Mouse (Mus musculus): ENCODE results near the gene Zdhhc7. TPM values are rescaled to one million over a fixed set of nuclear protein-coding genes. Genes with fewer than 3 reads are reported as not detected.
A peak's percentile ranks its signal among the peaks of the same experiment; 100 is the strongest.

Gene Zdhhc7
- polyA plus RNA-seq, 1 experiment from 2014 or later = 23.4 TPM

DNA sequence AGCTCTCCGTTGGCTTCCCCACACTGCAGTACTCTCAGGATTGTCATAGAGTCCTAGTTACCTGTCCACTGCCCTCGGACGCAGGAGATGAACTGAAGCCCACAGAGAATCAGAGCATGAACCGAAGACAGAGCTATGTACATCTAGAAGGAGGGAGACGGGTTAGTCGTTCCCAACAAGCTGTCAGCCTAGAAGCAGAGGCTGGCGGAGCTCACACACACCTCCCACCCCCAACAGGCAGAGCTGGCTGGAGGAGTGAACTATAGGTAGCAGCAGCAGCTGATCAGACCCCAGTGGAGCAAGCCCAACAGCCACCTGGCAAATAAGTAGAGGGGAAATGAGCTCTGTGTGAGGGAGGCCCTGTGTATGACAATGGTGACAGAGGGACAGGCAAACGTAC is 16.5 kb downstream of the Zdhhc7 start:
- H3K27ac ChIP-seq = no peak overlapping the region
- no peaks in the 10 kb centered on the region for H3K27me3 ChIP-seq
- H3K36me3 ChIP-seq (ENCODE audit: poor library complexity, severe bottlenecking) = peaks cover 87% of the 10 kb centered on the region
- H3K9ac ChIP-seq = no peak overlapping the region
- no peak overlapping the region for H3K4me2 ChIP-seq
- H3K4me1 ChIP-seq = no peaks in the 10 kb centered on the region
- H3K9me3 ChIP-seq (replicated peaks) = no peaks in the 10 kb centered on the region
- H3K4me3 ChIP-seq = no peak overlapping the region
- no peak for ATAC-seq
- 89% methylated on average over 8 of the region's 8 CpGs for WGBS

DNA sequence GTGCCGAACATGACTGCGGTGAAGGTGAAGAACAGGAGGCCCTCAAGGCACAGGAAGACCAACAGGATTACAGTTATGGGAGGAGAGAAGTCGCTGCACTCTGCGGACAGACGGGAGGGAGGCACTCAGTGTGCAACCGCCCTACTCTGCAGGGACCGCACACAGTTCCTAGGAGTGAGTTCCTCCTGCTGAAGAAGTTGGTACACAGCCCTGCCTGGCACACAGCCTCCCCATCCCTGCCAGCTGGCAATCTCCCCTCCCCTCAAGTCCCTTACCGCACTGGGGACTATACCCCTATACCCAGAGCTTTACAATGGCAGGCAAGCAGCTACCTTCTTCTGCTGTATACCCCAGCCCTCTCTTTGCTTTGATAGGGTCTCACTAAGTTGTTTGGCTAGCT is 18.0 kb downstream of the Zdhhc7 start:
- no peak overlapping the region for H3K9ac ChIP-seq
- no peak overlapping the region for H3K4me2 ChIP-seq
- H3K27me3 ChIP-seq = no peaks in the 10 kb centered on the region
- 0 out of 2 replicates have a peak, but pooled peaks have one; percentile 27 for ATAC-seq
- H3K36me3 ChIP-seq (ENCODE audit: poor library complexity, severe bottlenecking) = peaks cover 80% of the 10 kb centered on the region
- 88% methylated on average over 8 of the region's 8 CpGs for WGBS
- H3K27ac ChIP-seq = no peak overlapping the region
- H3K9me3 ChIP-seq (replicated peaks) = no peaks in the 10 kb centered on the region
- no peaks in the 10 kb centered on the region for H3K4me1 ChIP-seq
- H3K4me3 ChIP-seq = no peak overlapping the region

DNA sequence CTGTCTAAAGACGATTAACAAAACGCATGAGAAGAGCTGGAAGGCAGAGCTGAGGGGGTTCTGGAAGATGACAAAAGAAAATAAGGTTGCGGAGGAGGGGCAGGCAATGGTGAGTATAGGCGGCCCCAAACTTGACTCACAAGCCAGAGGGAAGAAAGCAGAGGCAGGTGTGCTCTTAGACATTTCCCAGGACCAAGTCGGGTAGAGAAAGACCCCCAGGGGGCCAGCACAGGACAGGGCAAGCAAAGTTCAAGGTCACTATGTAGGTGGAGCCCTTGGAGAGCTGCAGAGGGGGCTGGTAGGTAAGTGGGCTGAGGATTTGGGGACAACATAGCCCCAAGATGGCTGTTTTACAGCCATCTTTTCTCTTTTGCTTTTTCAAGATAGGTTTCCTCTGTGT is 21.9 kb downstream of the Zdhhc7 start:
- Histone ChIP-seq H3K9ac (no peak overlapping the region), H3K4me3 (no peak overlapping the region), H3K36me3 (ENCODE audit: poor library complexity, severe bottlenecking) (peaks cover 43% of the 10 kb centered on the region), H3K4me2 (no peak overlapping the region), H3K27ac (no peak overlapping the region), H3K9me3 (replicated peaks) (no peaks in the 10 kb centered on the region), H3K27me3 (no peaks in the 10 kb centered on the region), H3K4me1 (no peaks in the 10 kb centered on the region)
- WGBS = 61% methylated on average over 5 of the region's 5 CpGs
- ATAC-seq = no peak

DNA sequence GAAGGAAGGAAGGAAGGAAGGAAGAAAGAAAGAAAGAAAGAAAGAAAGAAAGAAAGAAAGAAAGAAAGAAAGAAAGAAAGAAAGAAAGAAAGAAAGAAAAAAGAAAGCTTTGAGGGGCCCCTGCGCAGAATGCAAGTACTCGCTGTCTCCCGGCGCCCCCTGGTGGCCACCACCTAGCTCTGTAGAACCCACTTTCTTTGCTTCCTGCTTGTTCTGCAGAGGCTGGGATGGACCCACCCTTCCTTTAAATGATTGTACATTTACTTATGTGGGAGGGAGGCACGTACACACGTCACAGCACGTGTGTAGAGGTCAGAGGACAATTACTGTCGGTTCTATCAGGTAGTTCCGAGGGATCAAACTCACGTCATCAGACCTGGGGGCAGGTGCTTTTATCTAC is 23.2 kb downstream of the Zdhhc7 start:
- 13% methylated on average over 10 of the region's 10 CpGs for WGBS
- Histone ChIP-seq H3K9me3 (replicated peaks) (no peaks in the 10 kb centered on the region), H3K9ac (no peak overlapping the region), H3K4me2 (no peak overlapping the region), H3K4me3 (no peak overlapping the region), H3K36me3 (ENCODE audit: poor library complexity, severe bottlenecking) (peaks cover 34% of the 10 kb centered on the region), H3K4me1 (no peaks in the 10 kb centered on the region), H3K27me3 (no peaks in the 10 kb centered on the region), H3K27ac (no peak overlapping the region)
- ATAC-seq = peak; percentile 68

DNA sequence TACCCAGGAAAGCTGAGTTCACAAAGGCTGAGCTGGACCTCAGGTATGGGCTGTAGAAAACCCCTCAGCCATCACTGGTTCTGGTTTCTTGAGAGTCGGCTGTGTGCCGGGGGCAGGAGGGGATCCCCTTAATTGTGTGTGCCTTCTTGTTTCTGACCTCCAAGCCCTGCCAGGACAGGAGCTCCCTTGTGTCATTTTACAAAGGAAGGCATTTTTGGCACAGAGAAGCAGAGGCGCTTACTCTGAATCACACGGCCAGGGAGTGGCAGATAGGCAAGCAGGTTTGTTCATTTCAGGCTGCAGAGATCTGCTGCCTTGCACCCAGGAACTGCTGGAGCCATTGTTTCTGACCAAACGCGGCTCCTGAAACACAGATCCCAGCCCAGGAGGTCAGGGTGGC is 25.9 kb downstream of the Zdhhc7 start:
- Histone ChIP-seq H3K9me3 (replicated peaks) (no peaks in the 10 kb centered on the region), H3K36me3 (ENCODE audit: poor library complexity, severe bottlenecking) (peaks cover 7% of the 10 kb centered on the region; the same call in 1 of the 2 replicates), H3K4me1 (no peaks in the 10 kb centered on the region), H3K4me2 (no peak overlapping the region), H3K27ac (no peak overlapping the region), H3K27me3 (no peaks in the 10 kb centered on the region), H3K9ac (no peak overlapping the region), H3K4me3 (no peak overlapping the region)
- ATAC-seq = no peak
- WGBS = 34% methylated on average over 6 of the region's 6 CpGs

DNA sequence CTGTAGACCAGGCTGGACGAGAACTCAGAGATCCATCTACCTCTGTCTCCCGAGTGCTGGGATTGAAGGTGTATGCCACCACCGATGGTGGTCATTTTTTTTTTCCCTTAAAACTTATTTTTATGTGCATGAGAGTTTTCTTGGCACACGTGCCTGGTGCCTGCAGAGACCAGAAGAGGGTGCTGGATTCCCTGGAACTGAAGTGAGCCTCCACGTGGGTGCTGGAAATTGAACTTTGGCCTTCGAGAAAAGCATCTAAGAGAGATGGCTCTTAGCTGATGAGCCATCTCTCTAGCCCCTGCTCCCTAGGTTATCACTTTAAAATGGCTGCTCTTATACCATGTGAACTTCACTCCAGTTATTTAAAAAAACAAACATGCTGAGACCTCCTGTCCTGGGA is 26.8 kb downstream of the Zdhhc7 start:
- Histone ChIP-seq H3K27me3 (no peaks in the 10 kb centered on the region), H3K4me1 (no peaks in the 10 kb centered on the region), H3K4me2 (no peak overlapping the region), H3K4me3 (no peak overlapping the region), H3K9ac (no peak overlapping the region), H3K27ac (no peak overlapping the region), H3K9me3 (replicated peaks) (no peaks in the 10 kb centered on the region), H3K36me3 (ENCODE audit: poor library complexity, severe bottlenecking) (no peaks in the 10 kb centered on the region)
- ATAC-seq = no peak
- 78% methylated on average over 6 of the region's 6 CpGs for WGBS

DNA sequence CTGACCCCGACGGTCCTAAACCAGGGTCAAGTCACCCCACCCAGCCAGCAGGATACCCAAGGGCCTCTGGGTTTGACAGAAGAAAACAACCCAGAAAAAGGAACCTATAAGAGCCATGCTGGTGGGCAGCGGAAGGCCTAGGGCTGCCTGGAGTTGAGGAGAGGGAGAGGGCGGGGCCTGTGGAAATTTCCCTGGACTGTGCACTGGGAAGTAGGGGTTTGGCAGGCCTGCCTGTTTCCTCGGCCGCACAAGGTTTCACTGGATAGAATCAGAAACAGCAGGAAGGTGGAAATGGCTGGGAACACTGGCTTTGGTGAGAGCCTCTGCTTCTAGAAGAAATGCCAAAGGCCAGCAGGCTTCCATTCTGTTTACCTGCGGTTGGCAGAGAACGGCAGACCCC is 28.5 kb downstream of the Zdhhc7 start:
- Histone ChIP-seq H3K27me3 (no peaks in the 10 kb centered on the region), H3K4me3 (no peak overlapping the region), H3K27ac (no peak overlapping the region), H3K4me1 (no peaks in the 10 kb centered on the region), H3K9ac (no peak overlapping the region), H3K9me3 (replicated peaks) (no peaks in the 10 kb centered on the region), H3K4me2 (no peak overlapping the region), H3K36me3 (ENCODE audit: poor library complexity, severe bottlenecking) (no peaks in the 10 kb centered on the region)
- 87% methylated on average over 8 of the region's 8 CpGs for WGBS
- no peak for ATAC-seq

DNA sequence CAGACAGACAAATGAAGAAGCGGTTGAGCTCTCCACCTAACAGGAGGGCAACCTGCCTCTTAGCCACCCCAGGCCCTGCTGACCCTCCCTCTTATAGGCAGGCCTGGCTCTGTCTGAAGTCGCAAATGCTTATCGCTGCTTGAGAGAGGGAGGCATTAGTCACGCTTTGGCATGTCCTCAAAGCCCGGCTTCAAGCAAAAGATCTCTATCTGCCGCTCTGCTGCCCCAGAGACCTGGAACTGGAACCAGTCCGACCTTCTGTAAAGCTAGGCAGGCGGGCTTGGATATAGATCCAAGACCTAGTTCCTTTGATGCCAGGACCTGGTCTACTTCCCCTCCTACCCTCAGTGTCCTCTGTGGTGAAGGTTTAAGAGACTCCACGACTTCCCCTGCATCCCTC is 29.0 kb downstream of the Zdhhc7 start:
- WGBS = 79% methylated on average over 9 of the region's 9 CpGs
- ATAC-seq = no peak
- Histone ChIP-seq H3K9me3 (replicated peaks) (no peaks in the 10 kb centered on the region), H3K27me3 (no peaks in the 10 kb centered on the region), H3K4me3 (no peak overlapping the region), H3K4me2 (no peak overlapping the region), H3K4me1 (no peaks in the 10 kb centered on the region), H3K9ac (no peak overlapping the region), H3K27ac (no peak overlapping the region), H3K36me3 (ENCODE audit: poor library complexity, severe bottlenecking) (no peaks in the 10 kb centered on the region)

DNA sequence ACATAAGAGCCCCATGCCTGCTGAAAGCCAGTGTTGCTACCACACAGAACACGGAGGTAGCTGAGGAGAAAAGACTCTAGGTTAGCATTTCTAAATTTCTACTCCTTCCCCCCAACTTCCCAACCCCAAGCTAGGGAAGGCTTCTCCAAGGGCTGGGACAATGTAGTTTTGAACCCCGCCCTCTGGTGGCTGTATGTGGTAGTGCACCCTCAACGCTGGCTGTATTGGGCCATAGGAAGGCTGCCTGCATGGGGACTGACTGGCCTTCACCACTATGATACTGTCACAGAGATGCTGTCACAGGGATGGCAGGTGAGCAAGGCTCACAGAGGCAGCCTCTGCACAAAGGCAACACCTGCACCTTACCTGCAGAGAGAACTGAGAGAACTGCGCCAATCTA is 29.6 kb downstream of the Zdhhc7 start:
- 25% methylated on average over 4 of the region's 4 CpGs for WGBS
- Histone ChIP-seq H3K4me3 (no peak overlapping the region), H3K36me3 (ENCODE audit: poor library complexity, severe bottlenecking) (no peaks in the 10 kb centered on the region), H3K9me3 (replicated peaks) (no peaks in the 10 kb centered on the region), H3K4me1 (no peaks in the 10 kb centered on the region), H3K4me2 (no peak overlapping the region), H3K27ac (no peak overlapping the region), H3K9ac (no peak overlapping the region), H3K27me3 (no peaks in the 10 kb centered on the region)
- peak; percentile 75 for ATAC-seq

DNA sequence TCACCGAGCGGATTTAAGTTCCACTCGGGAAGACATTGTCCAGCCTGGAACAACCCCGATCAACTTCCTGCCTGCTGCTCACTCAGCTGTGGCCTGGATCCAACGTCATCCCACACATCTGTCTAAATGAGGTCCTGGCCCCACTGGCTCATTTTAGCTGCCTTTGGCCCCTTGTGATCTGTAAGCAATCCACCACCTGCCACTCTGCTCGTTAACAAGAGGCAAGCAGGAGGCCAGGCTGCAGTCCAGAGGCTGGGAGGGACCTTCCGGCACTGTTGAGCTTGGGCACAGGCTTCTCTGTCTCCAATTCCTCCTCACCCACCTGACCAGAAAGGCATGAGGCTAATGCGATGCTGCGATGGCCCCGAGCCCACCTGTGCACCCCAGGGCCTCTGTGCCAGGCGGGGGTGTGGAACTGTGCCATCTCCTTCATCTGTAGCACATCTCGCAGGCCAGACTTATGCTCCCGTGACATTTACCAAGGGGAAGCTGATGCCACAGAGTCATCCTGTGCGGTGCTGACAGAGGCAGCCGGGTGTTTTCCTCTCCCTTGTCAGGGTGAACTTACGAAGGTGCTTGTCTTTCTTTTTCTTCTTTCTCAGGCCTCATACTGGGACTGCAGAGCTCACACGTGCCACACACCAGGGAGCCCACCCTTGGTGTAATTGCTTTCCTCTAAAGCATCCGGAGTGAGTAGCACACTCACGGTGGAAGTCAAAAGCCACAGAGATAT is 33.2 kb downstream of the Zdhhc7 start:
- Histone ChIP-seq H3K4me1 (no peaks in the 10 kb centered on the region), H3K27ac (no peak overlapping the region), H3K36me3 (ENCODE audit: poor library complexity, severe bottlenecking) (no peaks in the 10 kb centered on the region), H3K9ac (no peak overlapping the region), H3K4me2 (no peak overlapping the region), H3K9me3 (replicated peaks) (no peaks in the 10 kb centered on the region), H3K27me3 (no peaks in the 10 kb centered on the region), H3K4me3 (no peak overlapping the region)
- WGBS = 61% methylated on average over 19 of the region's 19 CpGs
- ATAC-seq = no peak

DNA sequence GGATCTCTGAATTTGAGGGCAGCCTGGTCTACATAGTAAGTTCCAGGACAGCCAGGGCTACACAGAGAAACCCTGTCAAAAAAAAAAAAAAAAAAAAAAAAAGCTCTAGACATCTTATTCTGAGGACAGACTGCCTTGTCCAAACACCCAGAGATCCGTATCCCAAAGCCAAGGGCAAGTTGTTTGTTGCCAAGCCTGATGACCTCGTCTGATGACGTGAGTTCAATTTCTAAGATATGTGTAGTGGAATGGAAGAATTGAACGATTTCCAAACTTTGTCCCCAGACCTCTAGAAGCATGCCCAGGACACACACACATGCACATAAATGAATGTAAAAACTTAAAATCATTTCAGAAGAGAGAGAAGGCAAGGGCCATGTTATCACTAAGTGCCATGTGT is 35.1 kb downstream of the Zdhhc7 start:
- no peaks in the 10 kb centered on the region for H3K27me3 ChIP-seq
- ATAC-seq = no peak
- H3K4me3 ChIP-seq = no peak overlapping the region
- H3K4me2 ChIP-seq = no peak overlapping the region
- WGBS = 87% methylated on average over 4 of the region's 4 CpGs
- no peak overlapping the region for H3K9ac ChIP-seq
- no peaks in the 10 kb centered on the region for H3K36me3 ChIP-seq (ENCODE audit: poor library complexity, severe bottlenecking)
- H3K4me1 ChIP-seq = no peaks in the 10 kb centered on the region
- H3K27ac ChIP-seq = no peak overlapping the region
- H3K9me3 ChIP-seq (replicated peaks) = no peaks in the 10 kb centered on the region

DNA sequence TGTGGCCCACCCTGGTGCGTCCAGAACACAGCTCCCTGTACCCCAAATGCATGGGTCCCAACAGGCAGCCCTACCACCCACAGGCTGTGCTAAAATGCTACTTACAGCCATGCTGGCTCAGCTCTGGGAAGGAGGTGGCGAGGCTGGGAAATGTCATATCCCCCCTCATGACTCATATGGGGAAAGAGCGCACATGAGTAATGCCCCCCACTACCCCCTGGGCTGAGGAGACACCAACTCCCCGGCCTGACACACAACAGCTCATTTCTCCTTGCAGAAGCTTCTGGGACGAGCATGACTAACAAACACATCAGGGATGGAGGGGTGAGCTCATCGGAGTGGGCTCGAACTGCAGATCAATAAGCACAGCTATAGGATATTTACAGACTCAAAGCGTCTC is 35.7 kb downstream of the Zdhhc7 start:
- no peak overlapping the region for H3K4me2 ChIP-seq
- no peaks in the 10 kb centered on the region for H3K27me3 ChIP-seq
- H3K27ac ChIP-seq = no peak overlapping the region
- H3K9ac ChIP-seq = no peak overlapping the region
- ATAC-seq = no peak
- H3K4me3 ChIP-seq = no peak overlapping the region
- H3K9me3 ChIP-seq (replicated peaks) = no peaks in the 10 kb centered on the region
- H3K36me3 ChIP-seq (ENCODE audit: poor library complexity, severe bottlenecking) = no peaks in the 10 kb centered on the region
- no peaks in the 10 kb centered on the region for H3K4me1 ChIP-seq
- WGBS = 91% methylated on average over 8 of the region's 8 CpGs

DNA sequence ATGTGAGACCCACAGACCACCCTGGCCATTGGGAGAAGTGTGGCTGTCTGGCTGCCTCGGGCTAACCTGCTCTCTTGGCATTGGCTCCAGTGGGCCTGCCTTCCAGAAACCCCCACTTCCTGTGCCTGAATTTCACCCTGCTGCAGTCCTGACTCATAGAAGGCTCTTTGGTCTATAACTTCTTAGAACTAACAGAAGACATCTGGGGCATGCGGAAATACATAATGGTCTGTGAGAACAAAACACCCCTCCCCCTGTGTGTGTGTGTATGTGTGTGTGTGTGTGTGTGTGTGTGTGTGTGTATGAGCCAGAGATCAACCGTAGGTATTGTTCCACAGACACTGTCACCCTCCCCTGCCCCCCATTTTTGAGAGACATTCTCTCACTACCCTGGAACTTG is 38.0 kb downstream of the Zdhhc7 start:
- Histone ChIP-seq H3K9me3 (replicated peaks) (no peaks in the 10 kb centered on the region), H3K27me3 (no peaks in the 10 kb centered on the region), H3K4me3 (no peak overlapping the region), H3K27ac (no peak overlapping the region), H3K36me3 (ENCODE audit: poor library complexity, severe bottlenecking) (no peaks in the 10 kb centered on the region), H3K4me1 (no peaks in the 10 kb centered on the region), H3K9ac (no peak overlapping the region), H3K4me2 (no peak overlapping the region)
- ATAC-seq = no peak
- WGBS = 81% methylated on average over 3 of the region's 3 CpGs
